Mouse (Mus musculus) thymus, postnatal 0 days (tissue): ENCODE measurements around the gene Hist2h2ab. TPM values are rescaled to one million over a fixed set of nuclear protein-coding genes. Genes with fewer than 3 reads are reported as not detected.
"Not testable (repeated sequence)": the region's sequence is repeated elsewhere in the genome, so short reads cannot be mapped to it uniquely, and the experiment has no call there.

Experiments
- DNase-seq: peaks from one replicate; pipeline ENCODE4 v3.0.0-alpha.2; 2015; ENCODE audit warnings: low spot score
- polyA plus RNA-seq: library from polyadenylated mRNA; unstranded; fragments of >200 nt; fragmentation: Nextera tagmentation; extraction: Ambion mirVana; gene quantifications from 2 replicates; pipeline ENCODE4 v1.2.1, GENCODE M21; 2015

Gene Hist2h2ab
- polyA plus RNA-seq, result 0.94 and 1.8 TPM in 2 replicates

DNA sequence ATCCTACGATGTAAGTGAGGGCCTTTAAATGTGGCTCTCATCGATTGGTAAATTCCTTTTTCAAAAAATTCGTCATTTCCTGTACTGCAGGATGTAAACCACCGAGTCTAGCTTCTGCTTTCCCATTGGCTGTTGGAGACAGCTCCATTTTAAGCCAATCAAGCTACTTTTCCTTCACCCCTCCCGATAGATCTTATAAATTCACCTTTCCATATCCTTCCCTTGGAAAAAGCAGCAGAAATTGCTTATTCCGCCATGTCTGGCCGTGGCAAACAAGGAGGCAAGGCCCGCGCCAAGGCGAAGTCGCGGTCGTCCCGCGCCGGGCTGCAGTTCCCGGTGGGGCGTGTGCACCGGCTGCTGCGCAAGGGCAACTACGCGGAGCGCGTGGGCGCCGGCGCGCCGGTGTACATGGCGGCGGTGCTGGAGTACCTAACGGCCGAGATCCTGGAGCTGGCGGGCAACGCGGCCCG, at the start of gene Hist2h2ab, which contains the start of gene Bola1:
Hist2h2ab (plus strand) TSS at position 205 of the 470 bp plus-strand sequence.
Bola1 (minus strand) TSS at position 49 of the 470 bp plus-strand sequence.
- peak; percentile 88 for DNase-seq

DNA sequence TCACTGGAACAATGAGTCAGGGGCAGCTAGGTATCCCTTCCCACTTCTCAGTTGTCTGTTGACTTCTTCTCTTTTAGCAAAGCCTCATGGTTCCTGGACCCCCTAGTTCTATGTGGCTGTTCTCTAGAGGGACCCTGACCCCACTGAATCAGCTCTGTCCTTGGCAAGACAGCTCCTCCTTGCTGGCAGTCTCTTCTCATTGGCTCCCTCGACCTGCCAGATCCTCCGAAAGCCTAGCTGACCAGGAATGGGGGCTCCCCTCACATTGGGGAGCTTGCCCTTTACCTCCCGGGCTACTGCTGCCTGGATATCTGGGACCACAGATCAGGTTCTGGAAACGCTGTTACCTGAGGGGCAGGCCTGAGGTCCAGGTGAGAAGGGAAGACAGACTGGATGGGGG, 49.4 kb upstream of the Hist2h2ab start:
- no peak for DNase-seq

DNA sequence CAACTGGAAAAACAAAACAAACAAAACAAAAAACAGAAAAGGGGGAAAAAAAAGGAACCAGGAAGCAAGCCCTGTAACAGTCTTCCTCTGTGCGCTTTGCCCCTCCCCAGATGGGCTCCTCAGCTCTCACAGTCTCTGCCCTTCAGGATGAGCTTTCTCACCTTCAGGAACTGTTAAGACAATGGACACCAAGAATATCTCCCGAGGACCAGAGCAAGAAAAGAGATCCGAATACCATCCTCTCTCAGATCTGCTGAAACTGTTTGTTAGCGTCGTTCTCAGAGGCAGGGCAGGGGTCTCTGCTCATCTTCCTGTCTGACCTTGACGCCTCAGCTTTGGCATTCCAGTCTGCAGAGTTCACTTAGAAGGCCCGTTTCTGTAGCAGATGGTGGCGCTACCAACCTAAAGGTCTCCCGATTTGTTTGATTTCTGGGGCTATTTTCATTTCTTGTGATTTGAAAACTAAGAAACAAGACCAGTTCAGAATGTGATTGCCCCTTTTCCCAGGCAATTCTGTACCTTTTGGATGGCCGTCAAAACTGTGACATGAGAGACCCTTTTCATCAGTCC, 48.6 kb upstream of the Hist2h2ab start:
- peak; percentile 48 for DNase-seq

DNA sequence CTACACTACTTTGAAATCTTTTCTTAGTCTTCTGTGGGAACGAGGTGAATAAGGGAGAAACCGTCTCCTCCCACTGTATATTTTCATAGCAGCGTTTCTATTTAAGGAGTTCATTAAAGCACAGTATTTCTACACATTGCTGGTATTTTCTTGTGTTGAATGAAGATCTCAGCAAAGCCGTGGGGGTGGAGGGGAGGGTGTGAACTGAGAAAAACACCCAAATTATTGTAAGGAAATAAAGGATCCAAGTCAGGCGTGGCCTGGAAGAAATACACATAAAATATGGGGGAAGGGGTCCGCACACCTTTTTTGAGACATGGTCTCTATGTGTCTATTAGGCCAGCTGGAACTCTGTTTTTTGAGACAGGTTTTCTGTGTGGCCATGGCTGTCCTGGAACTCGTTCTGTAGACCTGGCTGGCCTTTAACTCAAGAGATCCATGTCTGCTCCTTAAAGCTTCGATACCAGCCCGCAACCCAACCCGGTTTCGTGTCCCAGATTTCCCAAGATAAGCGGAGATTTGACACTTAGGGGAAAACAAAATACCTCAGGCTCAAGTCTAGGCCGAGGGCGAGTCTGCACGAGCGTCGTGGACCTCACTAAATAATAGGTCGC, 48.0 kb upstream of the Hist2h2ab start:
- DNase-seq, result no peak

DNA sequence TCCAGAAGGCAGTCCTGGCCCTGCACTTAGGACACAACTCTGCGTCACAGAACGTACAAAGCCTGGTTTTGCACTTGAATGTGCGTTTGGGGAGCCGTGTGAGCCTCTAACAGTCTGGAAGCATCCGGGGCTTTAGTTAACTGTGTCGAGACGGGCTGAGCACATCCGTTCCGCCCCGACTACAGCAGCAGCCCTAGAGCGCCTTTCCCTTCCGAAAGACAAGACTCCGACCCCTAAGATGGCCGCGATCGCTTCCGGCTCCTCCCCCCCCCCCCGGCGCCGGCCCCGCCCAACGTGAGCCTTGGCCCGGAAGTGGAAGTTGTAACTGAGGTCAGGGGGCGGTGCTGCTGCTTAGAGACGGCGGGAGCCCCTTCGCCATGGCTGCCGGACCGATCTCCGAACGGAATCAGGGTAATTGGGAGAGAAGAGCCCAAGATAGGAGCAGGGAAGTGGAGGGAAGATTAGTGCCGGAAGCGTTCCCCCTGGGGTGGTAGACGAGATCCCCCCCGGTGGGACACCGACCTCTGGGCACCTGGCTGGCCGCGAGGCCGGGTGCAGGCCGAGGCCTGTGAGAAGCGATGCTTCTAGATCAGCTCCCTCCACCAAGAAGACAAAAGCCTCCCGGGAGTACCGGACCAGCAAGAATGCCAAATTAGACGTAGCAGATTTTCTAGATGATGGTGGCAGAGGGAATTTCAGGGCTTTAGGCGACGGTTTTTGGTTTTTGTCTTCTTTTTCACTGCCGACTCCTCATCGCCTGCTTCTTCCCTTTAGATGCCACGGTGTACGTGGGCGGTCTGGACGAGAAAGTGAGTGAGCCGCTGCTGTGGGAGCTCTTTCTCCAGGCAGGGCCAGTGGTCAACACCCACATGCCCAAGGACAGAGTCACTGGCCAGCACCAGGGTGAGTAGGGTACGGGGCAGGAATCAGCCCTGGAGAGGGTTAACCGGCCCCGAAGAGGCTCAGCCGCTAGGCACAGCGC, 47.2 kb upstream of the Hist2h2ab start, which contains the start of gene Sf3b4:
Sf3b4 (plus strand) TSS at position 136 of the 982 bp plus-strand sequence.
- peak; percentile 95 for DNase-seq

DNA sequence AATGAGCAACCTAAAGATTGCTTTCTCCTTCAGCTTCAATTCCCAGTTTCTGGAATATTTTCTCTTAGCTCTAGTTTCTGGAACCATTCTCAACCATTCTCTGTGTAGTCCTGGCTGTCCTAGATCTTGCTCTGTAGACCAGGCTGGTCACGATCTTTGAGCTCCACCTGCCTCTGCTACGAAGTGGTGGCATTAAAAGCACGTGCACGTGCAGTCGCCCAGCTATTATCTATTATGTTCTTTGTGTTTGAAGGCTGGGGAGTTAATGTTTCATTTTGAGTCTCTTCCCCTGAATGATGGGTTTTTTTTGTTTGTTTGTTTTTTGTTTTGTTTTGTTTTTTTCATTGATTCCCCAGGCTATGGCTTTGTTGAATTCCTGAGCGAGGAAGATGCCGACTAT, 46.5 kb upstream of the Hist2h2ab start:
- no peak for DNase-seq

DNA sequence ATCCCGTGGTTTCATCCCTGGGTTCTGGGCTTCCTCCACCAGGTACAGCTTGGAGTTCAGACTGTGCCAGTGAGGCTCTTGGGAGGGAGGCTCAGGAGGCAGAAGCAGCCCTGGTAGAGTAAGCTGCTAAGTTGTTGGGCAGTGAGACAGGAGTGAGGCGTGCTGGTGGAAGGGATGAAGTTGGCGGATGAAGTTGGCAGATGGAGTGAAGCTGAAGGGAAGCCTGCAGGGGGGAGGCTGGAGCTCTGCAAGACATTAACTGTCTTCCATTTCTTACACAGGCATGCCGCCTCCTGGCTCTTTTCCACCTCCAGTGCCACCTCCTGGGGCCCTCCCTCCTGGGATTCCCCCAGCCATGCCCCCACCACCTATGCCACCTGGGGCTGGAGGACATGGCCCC, 45.6 kb upstream of the Hist2h2ab start:
- not testable (repeated sequence) for DNase-seq

DNA sequence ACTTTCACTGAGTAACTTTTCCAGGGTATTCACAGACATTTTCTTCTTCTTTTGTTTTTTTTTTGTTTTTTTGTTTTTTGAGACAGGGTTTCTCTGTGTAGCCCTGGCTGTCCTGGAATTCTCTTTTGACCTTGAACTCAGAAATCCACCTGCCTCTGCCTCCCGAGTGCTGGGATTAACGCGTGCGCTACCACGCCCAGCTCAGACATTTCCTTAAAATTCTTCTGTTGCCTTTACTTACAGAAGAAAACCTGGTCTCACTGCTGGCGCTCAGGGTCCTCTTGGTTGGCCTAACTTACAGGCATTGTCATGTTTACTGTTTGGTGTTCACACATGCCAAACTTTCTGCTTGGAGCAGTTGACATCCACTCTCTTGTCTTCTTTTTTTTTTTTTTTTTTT, 44.4 kb upstream of the Hist2h2ab start:
- DNase-seq, result no peak

DNA sequence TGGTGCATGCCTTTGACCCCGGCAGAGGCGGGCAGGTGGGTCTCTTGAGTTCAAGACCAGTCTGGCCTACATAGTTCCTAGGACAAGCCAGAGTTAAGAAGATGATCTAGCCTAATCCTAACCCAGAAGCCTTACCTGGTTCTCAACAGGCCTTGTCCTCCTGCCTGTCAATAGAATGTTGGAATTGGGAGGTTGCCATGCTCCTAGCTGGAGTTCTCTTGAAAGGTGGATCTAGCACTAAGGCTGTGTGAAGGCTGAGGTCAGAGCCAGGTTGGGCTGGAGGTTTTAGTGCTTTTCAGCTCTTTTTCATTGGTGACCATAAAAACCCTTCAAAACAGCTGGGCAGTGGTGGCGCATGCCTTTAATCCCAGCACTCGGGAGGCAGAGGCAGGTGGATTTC, 41.2 kb upstream of the Hist2h2ab start:
- no peak for DNase-seq

DNA sequence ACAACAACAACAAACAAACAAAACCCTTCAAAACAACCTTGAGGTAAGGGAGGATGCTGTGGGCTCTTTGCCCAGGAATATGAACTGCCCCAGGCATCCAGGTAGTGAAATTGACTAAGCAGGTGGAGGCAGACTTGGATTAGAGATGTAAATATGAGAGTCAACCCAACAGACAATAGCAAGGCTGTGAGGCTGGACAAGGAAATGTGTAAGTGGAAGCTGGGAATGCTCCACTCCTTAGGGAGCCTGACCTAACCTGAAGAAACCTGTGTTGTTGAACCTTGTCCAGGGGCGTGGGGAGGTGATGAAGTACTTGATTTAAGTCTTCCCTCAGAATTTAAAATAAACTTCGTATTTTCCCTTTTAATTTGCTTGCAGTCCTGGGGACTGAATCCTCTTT, 40.8 kb upstream of the Hist2h2ab start:
- no peak for DNase-seq

DNA sequence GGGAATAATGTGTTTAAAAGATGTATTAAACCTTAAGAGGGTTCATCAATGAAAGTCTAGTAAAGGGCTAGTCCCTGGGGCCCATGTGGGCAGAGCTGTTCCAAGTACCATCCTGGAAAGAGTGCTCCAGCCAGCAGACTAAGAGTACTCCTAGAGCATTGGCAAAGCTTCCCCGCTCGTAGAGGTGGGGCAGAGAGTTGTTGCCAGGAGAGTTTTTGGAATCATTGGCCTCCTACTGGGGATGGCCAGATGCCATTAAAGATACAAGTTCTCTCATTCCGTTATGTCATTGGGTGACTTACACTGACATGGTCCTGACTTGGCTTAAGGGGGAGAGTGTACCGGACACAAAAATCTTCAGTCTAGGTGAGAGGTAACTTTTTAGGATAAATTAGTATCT, 40.1 kb upstream of the Hist2h2ab start:
- no peak for DNase-seq

DNA sequence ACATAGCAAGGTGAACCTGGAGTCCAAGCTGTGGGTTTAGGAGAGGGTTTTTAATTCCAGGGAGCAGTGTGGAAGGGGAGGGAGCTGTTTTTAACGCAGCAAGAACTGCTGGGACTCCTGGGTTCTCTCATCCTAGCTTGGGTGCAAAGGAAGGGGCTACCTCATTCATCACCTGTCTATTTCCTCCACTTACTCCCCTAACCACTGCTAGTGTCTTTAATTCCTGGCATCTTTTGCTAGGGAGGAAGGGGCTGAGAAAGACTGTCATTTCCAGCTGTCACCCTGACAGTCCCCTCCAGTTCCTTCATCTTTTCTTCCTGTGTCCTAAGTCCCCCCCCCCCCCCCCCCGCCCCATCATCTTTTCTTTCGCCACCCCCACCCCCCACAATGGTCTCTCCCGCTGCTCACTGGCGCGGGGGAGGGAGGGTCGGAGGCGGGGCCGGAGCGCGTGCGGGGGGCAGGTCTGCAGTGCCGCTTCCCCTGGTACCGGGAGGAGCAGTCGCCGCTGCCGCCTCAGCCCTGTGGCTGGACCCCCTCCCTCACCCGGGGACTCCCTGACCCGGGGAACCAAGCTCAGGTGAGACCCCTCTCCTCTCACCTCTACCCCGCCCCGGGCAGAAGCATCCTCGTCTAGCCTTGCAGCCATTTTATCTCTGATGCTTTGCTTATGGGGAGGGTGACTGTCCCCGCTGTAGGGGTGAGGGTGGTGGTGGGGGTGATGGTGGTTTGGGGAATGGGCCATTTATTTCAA, 38.8 kb upstream of the Hist2h2ab start, which contains the start of gene Sv2a:
Sv2a (plus strand) TSS at position 425 of the 751 bp plus-strand sequence.
- peak; percentile 43 for DNase-seq

DNA sequence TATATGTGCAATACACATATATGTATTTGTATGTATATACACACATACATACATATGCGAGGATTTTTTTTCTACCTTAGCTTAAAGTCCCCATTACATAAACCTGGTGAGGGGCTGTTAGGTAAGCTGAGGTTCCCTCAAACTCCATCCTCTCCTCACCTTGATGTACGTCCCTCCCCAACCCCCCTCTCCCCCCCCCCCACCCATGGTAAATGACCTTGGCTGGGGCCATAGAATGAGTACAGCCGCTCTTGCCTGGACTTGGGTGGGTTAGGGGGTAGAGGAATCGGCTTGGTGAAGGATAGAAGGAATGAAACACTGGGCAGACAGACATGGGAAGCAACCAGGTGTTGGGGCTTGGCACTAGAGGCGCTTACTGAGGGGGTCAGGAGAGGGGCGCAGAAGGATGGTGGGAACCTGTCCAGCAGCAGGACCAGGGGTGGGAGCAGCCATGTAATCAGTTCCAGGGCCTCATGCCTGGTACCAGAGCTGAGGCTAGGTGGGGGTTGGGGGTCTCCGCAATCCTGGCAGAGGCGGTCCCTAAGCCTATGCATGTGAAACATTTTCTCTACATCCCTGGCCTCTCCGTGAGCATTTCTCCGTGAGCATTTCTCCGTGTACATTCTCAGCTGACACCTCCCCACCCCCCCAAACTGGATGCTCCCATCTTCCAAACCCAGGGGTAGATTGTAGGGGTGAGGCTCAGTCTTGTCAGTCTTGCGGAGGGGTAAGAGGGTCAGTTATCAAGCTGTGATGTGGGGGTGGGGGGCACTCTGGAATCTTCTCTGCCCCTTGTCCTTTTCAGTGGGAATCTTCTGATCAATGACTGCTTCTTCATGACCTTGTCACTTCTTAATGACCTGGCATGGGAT, 37.9 kb upstream of the Hist2h2ab start:
- no peak for DNase-seq

DNA sequence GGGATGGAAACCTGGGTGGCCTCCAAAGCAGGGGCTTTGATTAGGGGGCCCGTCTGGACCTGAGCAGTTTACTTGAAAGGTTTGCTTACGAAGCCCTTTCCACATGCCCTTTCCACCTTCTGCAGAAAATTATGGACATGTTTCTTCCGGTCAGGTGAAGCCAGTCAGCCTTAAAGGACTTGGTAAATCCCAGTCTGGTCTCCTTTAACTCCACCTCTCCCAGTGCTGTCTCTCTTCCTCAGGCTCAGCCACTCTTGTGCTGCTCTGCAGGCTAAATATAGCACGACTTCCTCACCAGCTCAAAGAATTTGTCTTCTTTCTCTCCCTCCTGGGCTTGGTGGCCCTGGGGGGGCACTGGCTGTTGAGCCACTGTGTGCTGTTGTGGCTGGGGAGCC, 37.3 kb upstream of the Hist2h2ab start:
- no peak for DNase-seq

DNA sequence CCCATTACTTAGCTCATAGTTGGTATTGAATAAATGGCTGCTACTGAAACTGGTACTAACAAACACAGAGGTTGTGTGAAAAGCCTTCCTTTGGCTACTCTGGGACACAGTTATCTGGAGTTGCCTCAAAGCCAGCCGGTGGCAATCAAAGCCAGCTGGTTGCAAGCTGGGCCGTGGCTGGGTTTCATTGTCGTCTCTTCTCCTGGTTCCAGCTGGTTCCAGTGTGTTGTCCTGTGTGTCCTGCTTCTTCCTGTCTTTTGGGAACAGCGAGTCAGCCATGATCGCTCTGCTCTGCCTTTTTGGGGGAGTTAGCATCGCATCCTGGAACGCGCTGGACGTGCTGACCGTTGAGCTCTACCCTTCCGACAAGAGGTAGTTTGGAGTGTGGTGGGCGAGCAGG, 26.7 kb upstream of the Hist2h2ab start:
- no peak for DNase-seq

DNA sequence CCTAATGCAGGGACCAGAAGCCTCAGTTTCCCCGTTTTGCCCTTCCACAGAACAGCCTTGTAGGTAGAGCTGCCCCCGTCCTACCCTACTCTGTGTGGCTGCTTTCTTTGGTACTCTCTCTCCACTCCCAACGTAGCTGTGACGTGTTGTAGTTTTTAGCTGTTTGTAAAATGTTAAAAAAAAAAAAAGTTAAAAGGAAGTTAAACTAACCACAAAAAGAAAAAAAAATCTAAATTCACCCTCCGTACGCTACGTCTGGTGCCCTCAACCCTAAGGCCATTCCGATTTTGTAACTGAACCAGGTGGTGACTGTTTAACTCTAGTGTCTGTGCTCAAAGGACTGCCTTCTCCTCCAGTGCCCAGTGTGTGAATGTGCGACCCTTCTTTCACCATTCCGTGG, 24.7 kb upstream of the Hist2h2ab start:
- DNase-seq, result no peak

DNA sequence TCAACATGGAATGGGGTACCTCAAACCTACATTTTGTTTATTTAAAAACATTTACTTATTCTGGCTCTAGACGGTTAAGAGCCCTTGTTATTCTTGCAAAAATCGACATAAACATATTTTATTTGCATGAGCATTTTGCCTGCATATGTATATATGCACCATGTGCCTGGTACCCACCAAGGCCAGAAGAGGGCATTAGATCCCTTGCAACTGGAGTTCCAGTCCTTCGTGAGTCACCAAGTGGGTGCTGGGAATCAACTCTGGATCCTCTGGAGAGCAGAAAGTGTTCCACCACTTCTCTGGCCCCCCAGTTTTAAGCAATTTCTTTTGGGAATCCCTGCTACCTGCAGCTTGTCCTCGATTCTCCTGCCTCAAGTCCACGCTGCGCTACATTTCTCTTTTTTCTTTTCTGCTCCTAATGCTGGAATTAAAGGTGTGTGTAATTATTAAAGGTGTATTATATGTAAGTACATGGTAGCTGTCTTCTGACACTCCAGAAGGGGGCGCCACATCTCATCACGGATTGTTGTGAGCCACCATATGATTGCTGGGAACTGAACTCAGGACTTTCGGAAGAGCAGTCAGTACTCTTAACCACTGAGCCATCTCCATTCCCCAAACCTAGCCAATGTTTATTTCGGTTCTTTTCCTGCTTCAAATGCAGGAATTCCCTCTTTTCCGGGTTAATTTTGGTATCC, 23.9 kb upstream of the Hist2h2ab start:
- peak; percentile 17 for DNase-seq

DNA sequence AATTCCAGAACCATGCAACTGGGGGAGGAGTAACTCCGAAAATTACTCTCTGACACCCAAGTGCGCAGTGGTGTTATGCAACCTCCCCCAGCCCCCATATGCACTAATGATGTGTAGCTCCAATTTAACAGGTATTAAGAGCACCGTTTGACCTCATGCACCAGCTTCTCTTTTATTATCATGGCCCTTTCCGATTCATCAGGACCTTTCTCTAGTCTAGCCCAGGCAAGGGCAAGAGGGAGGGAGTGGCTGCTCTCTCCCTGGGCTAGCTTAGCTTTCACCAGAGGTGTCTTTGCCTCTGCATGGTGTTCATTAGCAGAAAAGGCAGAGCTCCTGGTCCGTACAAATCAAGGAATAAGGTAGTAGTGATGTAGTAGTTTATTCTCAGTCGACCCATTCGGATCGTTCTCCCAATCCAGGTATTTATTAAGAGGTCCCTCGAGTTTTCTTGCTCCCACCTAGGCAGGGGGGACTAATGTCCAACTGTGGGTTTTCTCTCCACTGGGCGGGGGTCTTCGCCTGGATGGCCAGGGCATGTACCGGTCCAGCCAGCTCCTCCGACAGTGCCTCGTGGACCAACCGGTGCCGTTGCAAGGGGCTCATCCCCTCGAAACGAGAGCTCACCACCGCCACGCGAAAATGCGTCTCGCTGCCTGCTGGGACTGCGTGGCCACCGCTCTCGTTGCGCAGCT, 23.1 kb upstream of the Hist2h2ab start:
- no peak for DNase-seq
